Mouse (Mus musculus): ENCODE data around the gene Nmb. TPM values are rescaled to one million over a fixed set of nuclear protein-coding genes. Genes with fewer than 3 reads are reported as not detected.

Nmb gene
- polyA plus RNA-seq (2021; fragmentation: Nextera tagmentation) = 4.7 and 5.7 TPM in 2 replicates
- long read RNA-seq, experiment 1, partial matches to known transcripts = 0 of 3 reads
- long read RNA-seq, experiment 1, other reads (novel, unspliced or antisense) = 1 of 3 reads
- long read RNA-seq, experiment 2, partial matches to known transcripts = 0 of 6 reads
- long read RNA-seq, experiment 2, other reads (novel, unspliced or antisense) = 0 of 6 reads

DNA sequence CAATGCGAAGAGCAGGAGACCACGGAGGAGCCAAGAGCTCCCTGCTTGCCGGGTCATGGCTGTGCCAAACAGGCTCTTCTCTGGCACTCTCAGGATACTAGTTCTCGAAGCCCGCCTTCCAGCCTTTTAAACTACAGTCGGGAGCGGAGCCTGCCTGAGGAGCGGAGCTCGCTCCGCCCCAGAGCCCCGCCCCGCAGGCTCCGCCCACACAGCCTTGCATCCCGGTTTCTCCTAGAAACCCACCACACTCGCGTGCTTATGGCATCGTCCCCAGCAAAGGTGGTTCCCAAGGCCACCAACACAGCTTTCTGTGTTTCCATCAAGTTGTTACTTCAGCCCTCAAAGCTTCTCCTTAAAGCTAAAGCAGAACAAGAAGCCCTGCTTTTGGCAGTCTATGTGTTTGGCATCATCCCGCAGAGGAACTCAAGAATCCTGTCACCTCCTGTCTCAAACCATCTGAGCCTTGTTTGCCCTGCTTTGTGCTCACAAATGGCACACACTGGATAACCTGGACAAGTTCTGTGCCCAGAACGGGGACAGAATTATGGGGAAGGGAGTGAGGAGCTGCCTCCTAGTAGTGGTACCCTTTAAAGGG is at the start of gene Nmb:
Gene Nmb (minus strand): TSS at position 156 of the 595 bp plus-strand sequence.

DNA sequence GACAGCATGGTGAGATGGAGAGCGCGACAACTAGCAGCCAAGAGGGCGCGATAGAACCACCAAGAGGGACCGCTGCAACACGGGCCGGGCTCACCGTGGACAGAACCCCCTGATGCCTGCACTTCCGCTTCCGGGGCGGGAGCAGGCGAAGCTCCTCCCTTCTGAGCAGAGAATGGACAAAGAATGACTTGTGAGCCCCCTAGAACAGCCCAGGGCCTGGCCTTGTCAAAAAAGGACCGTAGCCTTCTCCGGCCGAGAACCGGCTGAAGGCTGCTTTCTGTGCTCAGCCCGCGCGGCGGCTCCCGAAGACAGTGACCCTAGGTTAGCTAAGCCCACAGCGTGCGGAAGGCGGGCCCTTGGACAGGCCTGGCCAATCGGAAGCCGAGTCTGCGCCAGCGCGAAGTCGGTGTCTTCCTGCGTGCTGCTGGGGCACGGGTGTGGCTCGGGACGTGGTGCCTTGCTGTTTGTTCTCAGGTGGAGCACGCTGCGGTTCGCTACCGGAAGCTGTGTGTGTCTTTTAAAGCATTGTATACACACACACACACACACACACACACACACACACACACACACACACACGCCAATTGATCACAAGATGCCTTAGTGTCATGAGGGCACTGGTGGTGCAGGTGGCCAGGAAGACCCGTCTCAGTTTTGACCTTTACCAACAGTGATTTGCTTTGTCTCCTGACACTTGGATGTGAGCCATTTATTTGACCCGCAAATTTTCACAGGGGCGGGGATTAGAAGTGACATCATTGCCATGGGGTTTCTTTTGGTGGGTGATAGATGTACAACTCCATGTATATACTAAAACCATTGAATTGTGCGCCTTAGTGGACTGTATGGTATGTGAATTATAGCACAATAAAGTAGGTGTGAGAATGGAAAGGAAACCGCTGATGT is 42.8 kb upstream of the Nmb start, which contains the start of gene Sec11a:
Gene Sec11a (minus strand): TSS at position 336 of the 906 bp plus-strand sequence.

DNA sequence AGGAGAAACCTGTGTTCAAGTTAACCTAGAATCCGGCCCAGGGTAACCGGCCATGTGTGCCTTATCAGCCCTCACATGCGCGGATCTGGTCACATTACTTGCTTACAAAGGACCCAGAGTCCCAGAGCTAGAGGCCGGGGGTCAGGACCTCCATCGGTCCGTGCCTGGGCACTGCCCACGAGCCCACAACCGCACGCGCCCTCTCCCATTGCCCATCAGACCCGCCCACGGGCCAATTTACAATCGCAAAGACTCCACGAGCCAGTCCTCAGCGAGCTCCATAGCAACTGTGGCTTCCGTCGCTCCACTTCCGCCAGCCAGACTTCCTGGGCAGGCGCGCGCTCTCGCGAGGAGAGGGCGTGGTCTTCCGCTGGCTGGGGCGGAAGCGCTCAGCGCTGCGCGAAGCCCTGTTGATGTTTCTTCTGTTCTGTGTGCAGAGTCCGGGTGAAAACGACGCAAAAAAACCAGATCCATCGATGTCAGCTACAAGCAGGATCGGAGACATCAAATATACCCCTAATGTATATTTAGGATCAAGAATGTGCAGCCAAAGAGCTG is 3.9 kb downstream of the Nmb start, which contains the start of gene Wdr73:
Gene Wdr73 (minus strand): TSS at position 326 of the 558 bp plus-strand sequence.

GRCm38 (mm10) chr7:80860729-80861274 is 44.1 kb downstream of the Nmb start, which contains the start of gene Zscan2:
Gene Zscan2, plus strand, starts transcription at chr7:80860920.

Other genes starting within 250 kb of the Nmb start
- 3.7 and 6.2 TPM in 2 replicates for gene Crtc3, start 216.2 kb downstream of the Nmb start, polyA plus RNA-seq (2021; fragmentation: Nextera tagmentation)
- 3.0 and 4.5 TPM in 2 replicates for gene Iqgap1, start 79.1 kb downstream of the Nmb start, polyA plus RNA-seq (2021; fragmentation: Nextera tagmentation)
- 1.0 and 1.8 TPM in 2 replicates for gene Zscan2, start 44.2 kb downstream of the Nmb start, polyA plus RNA-seq (2021; fragmentation: Nextera tagmentation)
- 16.0 and 23.3 TPM in 2 replicates for gene Wdr73, start 3.8 kb downstream of the Nmb start, polyA plus RNA-seq (2021; fragmentation: Nextera tagmentation)
- 61.4 and 75.5 TPM in 2 replicates for gene Sec11a, start 42.7 kb upstream of the Nmb start, polyA plus RNA-seq (2021; fragmentation: Nextera tagmentation)
- 2.5 and 4.0 TPM in 2 replicates for gene Zfp592, start 88.6 kb upstream of the Nmb start, polyA plus RNA-seq (2021; fragmentation: Nextera tagmentation)
- gene Alpk3, start 152.5 kb upstream of the Nmb start, polyA plus RNA-seq (2021; fragmentation: Nextera tagmentation) = 0.09 and 0.34 TPM in 2 replicates
- gene Slc28a1, start 209.7 kb upstream of the Nmb start, polyA plus RNA-seq (2021; fragmentation: Nextera tagmentation) = 0.27 and 0.31 TPM in 2 replicates

All from left cerebral cortex, adult 6 months (tissue).